Mouse (Mus musculus) urinary bladder, postnatal 4 days (tissue): ENCODE data around the gene Ccl7.
A peak's percentile ranks its signal among the peaks of the same experiment; 100 is the strongest.

Source experiments
- DNase-seq, 2 experiments: peaks; one replicate each; pipeline ENCODE4 v3.0.0; 2021 to 2022; ENCODE audit warnings: low spot score in 2 of 2

Ccl7 gene

DNA sequence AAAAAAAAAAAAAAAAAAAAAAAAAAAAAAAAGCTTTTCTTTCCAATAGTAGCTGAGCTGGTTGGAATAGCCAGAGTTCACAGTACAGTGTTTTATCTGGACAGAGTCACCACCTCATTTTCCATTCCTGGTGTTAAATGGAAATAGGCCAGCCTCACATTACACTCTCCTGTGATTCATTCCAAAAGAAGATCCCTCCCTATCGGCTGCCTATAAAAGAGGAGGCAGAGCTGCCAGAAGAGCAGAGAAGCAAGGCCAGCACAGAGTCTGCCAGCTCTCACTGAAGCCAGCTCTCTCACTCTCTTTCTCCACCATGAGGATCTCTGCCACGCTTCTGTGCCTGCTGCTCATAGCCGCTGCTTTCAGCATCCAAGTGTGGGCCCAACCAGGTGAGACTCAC, at the start of gene Ccl7:
Ccl7 (plus strand) TSS at position 242 of the 400 bp plus-strand sequence.
- DNase-seq: peak in 1 of 2 experiments; percentile 28

DNA sequence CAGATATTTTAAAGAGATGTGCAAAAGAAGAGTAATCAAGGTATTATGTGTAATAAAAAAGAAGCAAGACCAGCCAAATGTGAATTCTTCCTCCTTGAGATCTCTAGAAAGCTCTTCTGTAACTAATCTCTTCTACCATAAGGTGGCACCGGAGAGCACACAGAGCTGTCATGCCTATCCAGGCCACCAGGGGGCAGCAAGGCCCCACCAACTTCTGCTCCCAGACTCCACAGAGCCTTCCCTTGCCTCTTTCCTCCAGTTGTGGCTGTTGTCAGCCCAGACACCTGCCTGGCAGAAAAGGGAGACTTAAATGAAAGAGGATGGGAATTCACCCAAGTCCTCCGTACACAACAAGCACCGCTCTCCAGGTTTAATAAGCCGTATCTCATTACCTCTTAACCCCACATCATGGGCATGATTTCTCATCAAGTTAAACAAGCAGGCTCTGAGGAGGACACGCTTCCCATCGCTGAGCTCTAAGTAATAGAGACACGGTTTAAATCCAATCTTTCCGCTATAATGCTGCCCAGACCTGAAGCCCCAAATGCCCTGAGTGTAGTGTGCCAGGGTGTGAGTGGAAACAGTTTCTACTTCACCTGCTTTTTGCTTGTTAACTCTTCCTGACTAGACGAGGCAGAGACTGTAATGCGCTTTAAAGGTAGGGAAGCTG, 49.2 kb upstream of the Ccl7 start:
- peak; percentile 60 to 68 for DNase-seq

DNA sequence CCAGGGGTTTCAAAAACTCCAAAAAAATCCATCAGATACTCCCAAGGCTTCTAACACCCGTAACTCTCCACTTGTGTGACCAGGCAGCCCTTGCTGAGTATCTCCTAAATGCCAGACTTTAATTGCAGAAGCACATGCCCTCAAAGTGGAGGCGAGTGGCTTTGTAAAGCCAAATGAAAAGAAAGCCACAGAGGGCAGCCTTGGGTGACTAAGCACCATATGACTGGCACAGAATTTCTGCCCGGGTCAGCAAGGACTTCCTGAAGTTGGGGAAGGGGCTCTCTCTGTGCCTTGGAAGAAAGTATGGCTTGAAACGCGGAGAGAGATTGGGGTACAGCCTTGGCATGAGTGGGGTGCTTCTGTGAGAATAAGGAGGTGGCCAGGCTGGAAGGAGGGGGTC, 48.4 kb upstream of the Ccl7 start:
- DNase-seq: no peak

DNA sequence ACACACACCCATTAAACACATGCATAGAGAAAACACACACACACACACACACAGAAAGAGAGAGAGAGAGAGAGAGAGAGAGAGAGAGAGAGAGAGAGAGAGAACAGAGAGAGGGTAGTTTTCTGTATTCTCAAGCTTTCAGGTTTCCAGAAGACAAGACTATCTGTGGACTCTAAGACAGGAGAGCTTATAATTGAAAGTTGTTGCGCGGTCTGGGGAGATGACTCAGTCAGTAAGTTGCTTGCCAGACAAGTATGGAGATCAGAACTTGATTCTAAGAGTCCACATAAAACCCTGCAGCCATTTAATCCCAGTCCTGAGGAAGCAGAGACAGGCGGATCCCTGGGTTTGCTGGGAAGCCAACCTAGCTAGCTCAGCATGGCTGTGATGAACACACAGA, 46.9 kb upstream of the Ccl7 start:
- no peak for DNase-seq

DNA sequence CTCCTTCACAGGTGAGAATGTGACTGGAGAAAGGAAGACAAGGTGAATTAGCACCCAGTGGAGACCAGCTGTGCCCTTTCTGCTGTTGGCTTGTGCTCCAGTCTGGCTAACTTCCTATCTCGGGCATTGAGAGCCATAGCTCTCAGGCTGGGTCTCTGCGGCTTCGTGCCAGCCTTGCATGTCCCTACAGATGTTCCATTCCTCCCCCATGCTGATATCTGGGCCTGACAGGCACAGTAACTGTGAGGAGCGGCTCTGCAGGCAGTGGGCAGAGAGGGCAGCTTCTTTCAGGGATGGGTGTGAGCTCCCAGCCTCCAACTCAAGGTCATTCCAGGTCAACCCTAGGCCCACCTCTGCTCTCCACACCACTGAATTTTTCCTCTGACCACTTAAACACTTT, 46.0 kb upstream of the Ccl7 start:
- no peak for DNase-seq

DNA sequence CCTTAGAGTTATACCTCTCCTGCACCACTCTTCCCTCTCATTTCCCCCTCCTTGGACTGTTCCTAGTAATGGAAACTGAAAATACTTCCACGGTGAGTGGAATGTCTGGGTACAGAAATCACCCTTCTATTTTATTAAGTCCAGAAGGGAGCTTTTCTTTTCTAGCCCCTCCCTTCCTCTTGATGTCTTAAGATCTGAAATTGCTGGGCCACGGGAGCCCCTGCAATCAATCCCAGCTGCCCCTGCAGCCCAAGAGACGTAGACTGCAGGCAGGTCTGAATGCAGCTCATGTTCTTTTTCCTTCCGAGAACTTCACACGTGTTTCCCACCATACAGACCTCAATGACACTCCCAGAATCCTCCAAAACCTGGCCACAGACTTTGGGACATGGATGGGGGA, 44.9 kb upstream of the Ccl7 start:
- no peak for DNase-seq

DNA sequence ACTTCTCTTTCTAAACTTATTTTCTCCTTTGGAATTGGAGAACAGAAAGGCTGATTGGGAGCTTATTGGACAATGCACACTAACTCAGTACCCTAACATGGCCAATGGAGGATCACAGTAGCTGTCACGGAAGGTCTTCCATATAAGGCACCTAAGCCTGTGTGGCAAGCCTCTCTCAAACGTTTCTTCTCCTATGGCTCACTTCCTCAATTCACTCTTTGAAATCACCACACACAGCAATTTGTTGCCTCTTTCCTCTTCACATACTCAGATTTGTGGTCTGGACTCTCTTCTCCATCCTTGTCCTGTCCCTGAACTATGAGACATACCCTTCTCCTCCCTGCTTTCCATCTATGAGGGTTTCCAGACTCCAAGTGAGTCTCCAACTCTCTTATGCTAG, 40.7 kb upstream of the Ccl7 start:
- no peak for DNase-seq

DNA sequence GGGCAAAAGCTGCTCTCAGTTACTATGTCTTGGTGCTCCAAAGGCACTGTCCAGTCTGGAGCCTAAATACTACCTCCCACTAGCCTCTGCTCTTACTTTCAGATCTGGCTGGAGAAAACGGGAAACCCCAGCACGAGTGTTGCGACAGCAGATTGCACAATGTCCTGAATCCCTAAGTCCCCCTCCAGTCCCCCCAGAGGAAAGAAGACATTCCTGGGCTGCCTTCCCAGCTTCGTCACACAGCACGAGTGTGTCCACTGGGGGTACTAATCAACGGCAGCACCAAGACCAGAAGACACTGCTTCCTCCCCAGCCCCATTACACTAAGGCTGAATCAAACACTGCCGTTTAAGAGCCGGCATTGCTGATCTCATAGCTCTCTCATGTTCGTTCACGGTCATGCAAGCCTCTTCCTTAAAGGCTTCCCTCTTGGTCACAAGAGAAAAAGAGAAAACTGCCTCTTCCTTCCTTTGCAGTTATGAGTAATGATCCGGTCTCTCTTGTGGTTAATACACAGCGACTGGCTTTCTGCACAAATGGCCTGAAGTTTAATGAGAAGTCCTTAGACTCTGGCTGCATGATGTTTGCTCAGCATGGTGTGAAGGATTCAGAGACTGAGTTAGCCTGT, 38.6 kb upstream of the Ccl7 start:
- peak; percentile 29 to 65 for DNase-seq

DNA sequence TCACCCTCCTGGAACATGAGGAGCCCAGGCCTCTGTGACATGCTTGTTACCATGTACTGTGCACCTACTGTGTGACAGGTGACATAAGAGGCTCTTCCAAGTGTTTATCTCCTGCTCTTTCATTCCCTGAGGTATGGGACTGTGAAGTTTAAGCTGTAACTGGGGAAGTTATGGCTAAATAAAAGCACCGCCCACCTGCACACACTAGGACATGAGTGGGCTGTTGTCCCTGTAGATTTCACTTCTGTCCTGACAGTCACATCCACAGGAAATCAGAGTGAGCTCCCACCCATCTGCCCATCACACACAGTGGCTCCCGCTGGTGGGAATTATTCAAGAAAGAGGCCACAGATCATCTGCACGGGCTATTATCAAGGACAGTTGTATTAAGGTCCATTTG, 35.4 kb upstream of the Ccl7 start:
- DNase-seq: no peak

DNA sequence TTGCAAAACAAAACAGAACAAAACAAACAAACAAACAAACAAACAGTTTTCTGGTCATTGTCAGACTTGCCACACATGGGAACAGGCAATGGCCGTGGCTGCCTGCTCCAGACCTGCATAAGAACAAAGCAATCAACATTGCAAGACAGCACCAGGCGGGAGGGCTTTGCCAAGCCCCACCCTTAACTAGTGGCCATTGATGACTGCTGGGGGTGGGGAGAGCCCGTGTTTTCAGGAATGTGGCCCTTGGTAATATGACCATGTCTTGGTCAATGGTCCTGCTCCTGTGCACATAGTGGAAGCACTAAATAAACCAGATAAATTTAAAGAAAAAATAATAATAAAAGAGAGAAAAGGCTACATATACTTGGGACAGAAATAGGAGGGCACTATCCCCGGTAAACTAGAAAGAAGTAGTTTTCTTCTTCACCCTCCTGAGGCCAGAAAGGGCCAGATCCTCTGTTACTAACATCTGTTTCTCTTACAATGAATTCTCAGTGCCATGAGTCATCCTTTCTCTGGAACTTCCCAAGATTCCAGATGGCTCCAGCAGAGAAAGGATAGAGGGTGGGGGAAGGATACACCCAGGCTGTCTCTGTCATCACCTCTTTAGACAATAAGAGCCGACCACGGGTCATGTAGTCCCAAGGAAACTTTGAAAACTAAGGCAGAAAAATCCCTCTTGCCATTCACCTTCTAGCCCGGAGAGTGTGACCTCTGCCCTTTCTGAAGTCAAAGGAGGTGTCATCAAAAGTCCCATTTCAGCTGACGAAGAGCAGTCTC, 33.9 kb upstream of the Ccl7 start:
- DNase-seq: no peak

DNA sequence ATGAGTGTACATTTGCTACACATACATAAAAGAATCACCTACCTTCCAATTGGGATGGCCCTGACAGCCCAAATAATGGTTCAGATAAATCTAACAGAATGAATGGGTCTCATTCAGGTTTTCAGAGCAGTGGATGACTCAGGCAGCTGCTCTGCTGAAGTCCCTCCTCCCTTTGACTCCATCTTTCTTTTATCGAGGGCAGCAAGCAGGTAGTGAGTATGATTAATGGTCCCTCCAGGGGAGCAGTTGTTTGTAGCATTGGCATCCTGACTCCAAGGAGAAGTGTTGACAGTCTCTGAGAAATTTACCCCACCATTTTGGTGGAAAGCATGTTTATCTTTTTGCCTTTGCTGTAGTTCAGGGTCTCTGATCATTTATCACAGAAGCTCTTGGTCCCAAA, 31.8 kb upstream of the Ccl7 start:
- DNase-seq: no peak

DNA sequence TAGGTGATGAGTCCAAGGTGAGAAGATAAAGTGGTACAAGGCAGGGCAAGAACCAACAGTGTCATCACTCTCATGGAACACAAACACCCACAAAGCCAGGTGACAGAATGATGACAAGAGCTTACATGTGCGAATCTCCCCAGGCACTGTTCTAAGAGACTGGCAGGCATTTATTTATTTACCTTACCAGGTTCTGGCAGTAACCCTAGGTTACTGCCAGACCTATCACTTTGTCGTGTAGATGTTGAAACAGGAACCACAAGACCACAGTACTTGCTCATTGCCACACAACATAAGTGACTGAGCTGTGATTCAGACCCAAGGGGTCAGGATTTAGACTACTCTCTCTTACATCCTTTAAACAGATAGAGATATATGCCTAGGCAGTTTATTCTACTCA, 30.4 kb upstream of the Ccl7 start:
- DNase-seq: no peak

DNA sequence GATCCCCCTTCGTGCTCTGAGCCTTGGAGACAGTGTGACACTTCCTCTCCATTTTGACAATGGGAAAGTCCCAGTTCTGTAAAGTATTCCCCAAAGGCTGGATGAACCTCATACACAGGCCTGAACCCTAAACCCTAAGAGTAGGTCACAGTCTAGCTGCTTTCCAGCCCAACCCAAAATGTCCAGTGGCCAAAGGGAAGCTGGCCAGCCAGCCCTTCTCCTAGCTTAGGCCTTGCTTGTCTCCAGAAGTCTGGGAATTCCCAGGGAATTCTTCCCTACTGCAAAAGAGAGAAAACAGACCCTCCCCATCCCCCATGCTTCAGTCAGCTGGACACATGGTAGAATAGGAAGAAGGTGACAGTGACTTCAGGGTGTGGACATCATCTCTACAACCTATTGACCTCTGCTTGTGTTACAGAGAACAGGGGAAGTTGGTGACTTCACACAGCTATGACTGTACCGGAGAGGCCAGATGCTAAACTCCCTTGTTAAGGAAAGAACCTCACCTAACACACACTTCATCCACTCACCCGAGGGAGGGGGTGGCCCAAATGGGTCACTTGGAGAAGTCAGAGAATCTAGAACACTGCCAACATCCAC, 29.2 kb upstream of the Ccl7 start:
- DNase-seq: no peak

DNA sequence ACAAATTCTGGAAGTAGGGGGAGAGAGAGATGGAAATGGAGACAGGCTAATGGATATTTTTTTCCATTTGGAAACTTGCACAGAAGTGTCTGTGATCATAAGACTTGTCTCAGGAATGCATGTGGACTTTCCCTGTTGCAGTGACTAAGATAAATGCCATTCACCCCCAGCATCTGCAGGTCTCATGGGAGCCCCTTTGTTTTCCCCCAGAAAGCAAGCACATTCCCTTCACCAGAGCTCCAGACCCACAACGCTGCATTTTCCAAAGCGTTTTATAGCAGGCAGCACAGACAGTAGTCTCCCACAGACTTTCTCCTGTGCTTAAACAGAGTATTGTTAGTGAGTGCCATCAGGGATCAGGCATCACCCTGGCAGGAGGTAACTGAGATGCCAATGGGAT, 26.1 kb upstream of the Ccl7 start:
- no peak for DNase-seq

DNA sequence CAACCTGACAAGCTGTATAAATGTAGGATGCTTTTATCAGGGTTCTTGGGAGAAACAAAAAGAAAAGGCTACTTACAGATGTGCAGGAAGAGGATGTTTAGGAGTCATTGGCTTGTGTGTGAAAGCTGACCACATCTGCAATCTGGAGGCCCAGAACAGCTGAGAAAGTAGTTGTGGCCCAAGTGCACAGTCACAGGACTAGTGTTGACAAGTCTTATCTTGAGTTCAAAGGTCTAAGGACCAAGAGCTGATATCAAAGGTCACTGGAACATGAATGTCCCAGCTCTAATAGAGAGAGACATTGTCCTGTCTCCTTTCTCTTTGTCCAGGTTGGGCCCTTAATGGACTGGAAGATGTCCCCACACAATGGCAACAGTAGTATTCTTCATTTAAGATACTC, 25.7 kb upstream of the Ccl7 start:
- DNase-seq: no peak

DNA sequence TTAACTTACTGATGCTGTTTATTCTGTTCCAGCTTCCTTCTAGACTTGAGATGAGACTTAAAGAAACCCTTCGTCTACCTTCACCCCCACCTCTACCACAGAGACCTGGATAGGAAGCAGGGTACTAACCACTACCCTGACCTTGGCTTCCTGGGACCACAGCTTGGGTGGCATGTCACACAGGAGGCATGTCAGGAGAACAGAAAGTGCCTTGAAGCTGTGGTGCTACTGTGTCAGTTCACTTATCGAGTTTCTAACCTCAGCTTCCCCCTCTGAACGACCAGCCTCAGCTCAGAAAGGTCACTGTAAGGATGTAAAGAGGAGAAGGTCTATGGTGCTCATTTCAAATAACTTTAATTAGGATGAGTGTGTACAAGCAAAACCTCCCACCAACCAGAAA, 24.1 kb upstream of the Ccl7 start:
- no peak for DNase-seq

DNA sequence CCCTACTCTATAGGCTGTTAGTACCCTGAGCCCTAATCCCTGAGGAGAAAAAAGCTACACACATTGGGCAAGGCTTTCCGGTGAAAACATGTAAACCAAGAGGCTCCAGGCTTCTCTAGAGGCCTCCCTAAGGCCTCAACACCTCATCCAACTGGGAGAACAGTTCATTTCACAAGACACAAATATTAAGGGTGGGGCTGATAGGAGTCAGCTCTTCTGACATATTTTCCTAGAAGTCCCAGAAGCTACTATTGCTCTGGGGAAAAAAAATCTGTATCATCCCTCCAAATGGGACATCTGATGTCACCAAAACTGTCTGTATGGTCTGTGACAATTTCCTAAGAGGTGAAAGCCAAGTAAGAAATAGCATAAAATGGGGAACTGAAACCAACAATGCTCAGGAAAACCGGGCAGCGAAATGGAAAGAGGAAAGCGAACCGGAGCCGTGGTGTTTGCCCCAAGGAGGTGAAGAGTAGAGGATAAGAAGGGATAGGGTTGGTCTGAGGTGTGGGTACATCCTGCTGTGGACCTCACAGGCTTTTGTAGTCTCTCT, 22.9 kb upstream of the Ccl7 start:
- DNase-seq: no peak

DNA sequence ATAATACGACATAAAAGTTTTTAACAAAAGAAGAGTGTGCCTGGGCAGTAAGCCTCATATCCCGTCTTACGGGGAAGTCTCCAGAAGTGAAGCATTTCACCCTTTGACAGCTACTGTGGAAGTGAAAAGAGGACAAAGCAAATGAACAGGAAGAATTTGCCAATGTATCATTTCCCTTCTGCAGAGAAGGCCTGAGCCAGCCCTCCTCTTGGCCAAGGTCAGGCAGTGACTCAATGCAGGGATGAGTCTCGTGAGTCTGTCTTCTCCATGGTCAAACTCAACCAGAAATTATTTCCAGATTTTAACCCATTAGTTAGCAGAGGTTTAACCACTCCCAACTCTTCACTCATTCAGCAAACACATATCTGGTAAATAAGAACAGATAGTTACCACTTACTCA, 21.7 kb upstream of the Ccl7 start:
- DNase-seq: no peak

DNA sequence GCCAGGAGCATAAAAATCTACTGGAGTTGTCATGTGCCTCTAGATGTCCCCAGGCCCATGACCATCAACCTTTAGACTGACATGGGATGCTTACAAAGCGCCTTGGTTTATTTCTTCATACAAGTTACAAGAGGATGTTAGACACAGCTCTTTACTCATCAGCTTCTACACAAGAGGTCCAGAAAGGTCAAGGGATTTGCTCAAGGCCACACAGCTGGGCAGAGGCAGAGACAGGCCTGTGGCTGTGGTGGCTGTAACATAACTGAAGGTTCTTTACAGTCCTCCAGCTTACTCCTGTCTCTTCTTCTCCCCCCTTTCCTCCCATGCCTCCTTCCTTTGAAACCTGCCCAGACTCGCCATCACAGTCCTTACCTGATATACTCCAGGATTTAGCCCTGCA, 15.3 kb upstream of the Ccl7 start:
- DNase-seq: no peak

DNA sequence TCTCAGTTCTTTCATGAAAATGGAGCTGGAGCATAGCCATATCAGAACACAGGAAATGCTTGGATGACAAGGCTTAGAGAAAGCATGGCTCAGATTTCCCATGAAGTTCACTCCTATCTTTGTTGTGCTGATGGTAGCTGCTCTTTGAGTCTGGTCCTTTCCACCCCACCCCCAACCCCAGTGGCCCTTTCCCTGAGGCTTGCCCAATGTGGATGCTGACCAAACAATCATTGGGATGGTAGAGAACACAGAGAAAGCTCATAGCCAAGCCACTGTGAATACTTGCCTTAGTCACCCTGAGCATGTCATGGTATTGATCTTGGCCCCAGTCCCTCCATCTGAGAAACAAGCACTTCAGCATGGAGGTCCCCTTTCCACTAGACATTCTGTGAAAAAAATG, 13.4 kb upstream of the Ccl7 start:
- no peak for DNase-seq

DNA sequence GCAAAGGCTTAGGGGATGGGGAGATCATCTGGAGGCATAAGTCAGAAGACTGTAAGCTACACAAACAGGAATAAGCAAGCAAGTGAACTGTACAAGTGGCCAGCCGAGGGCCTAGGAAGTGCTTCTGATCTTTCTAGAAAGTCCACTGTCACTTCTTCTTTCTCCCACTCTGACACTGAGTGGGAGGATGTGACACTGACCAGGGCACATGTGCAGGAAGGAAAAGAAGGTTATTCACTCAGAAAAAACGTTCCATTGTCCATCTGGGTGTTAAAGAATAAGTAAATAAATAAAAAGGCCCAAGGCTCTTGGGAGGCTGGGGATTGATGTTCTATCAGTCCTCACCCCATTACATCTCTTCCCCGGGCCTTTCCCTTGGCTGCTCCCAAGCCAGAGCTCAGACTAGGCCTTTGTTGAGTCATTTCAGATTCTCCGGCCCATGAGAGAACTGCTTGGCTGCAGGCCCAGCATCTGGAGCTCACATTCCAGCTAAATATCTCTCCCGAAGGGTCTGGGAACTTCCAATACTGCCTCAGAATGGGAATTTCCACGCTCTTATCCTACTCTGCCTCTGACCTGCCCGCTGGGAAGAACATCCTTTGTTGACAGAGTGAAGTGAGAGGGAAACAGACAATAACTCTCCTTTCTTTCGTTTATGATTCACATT, 12.7 kb upstream of the Ccl7 start:
- peak; percentile 68 to 79 for DNase-seq

DNA sequence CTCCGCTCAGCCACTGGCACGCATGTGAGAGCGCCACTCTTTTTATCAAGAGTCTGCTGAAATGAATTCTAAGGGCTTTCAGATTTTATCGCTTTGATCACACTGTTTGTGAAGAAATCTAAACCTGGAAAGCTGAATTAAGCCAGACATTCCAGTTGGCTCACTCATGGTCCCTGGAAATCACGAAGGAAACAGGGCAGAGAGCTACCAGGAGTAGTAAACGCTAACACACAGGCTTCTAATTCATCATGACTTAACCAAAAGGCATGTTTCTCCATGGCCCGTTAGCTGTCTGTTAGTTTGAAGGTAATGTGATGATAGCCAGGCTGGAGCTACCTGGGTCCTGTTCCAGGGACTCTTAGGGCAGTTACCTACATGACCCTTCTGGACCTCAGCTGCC, 11.1 kb upstream of the Ccl7 start:
- DNase-seq: no peak
